Mouse (Mus musculus) neutrophil, adult 5-6 weeks (primary cell): Measurements from ENCODE around the gene Wipi1. TPM values are rescaled to one million over a fixed set of nuclear protein-coding genes. Genes with fewer than 3 reads are reported as not detected.

Source experiments
- ATAC-seq: fragments of 151-379, 151-347 bp; 2 replicates; pipeline ENCODE4 v1.8.0; 2017; ENCODE audit warnings: mild to moderate bottlenecking, moderate TSS enrichment; ENCODE audit not compliant: insufficient number of reproducible peaks, poor library complexity, low FRiP score, severe bottlenecking; ENCODE audit errors: extremely low read depth
- total RNA-seq: library from RNA; stranded (forward); fragments of 200-1000 nt; gene quantifications from 2 replicates; pipeline ENCODE4 v1.2.3, GENCODE M21; 2017

Gene Wipi1
- total RNA-seq, 1 experiment from 2014 or later, result 2.4 TPM

DNA sequence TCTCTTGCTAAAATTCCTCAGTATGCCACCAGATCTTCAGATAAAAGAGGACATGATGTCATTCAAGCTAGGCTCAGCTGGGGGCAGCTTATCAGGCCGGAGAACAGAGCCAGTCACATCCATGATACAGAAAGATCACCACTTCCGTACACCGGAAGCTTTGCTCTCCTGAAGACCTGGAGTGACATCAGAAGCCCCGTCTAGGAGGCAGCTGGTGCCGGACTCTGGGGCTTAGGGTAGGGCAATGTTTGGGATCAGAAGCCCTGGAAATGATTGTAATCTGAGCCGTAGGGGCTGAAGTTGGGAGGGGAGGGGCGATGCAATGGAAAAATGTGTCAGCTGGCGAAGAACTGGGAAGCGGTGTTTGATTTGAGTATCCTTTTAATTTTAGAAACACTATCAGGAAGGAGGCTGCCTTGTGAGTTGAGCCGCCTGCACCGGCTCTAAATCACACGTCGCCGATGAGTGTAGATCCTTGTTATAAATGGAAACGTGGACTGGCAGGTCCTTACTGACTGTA is 10.8 kb upstream of the Wipi1 start:
- no peak for ATAC-seq

DNA sequence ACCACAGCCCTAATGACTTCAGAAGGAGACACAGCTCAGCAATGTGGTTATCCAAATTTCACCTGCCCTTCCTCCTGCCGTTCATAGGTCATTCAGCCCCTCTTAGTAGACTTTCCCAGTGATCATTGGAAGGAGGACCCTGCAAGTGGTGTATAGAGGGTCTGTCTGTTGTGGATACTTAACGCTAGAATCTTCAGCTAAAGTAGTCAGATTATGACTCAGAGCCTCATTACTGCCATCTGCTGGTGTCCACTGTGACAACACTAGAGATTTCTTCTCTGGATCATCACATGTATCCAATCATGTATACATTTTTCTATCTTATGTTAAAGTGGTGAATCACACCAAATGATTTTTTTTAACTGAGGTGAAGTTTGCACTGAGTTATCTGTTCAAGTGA is 9.4 kb upstream of the Wipi1 start:
- peak; percentile 81 for ATAC-seq

DNA sequence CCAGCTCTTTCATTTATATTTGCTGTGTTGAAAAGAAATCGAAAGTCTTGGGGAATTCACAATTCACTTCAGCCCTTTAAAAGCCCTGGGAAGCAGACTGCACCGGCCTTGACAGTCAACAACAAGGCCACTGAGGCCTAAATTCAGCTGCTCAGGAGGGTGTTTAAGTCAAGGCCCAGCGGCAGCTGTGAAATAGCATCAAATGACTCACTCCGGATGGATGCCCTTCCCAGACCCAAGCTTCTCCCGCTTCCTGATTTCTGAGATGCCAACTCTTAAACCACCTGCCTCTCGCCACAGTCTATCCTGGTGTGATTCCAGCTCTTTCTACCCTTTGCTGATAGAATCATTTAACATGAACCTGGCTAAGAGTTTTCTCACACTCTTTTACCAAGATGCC is 8.6 kb upstream of the Wipi1 start:
- ATAC-seq, result no peak

DNA sequence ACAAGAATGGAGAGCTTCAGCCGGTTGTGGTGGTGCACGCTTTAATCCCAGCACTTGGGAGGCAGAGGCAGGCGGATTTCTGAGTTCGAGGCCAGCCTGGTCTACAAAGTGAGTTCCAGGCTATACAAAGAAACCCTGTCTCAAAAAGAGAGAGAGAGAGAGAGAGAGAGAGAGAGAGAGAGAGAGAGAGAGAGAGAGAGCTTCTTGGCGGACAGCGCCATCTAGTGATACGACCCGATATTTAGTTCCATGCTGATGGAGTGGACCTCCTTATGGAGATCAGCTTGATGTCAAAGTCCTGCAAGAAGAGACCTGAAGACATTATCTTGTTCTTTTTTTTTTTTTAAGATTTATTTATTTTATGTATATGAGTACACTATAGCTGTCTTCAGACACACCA is 7.3 kb upstream of the Wipi1 start:
- ATAC-seq, result peak; percentile 54

DNA sequence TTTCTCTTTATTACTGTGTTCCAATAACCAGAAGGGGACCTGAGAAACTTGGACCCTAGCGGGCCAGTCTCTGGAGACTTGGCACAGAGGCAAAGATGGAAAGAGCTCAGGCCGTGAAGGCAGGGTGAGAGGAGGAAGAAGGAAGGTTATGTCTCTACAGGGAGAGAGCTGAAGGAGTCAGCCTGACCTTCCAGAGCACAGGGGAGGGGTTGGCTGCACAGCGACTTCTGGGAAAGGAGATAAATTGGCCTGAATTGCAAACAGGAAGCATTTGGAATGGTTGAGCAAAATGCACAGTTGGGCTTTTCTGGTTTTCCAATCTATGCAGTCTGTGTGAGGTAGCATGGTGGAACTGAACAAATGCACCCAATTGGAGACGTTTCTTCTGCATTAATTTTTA is 5.0 kb upstream of the Wipi1 start:
- ATAC-seq, result no peak

DNA sequence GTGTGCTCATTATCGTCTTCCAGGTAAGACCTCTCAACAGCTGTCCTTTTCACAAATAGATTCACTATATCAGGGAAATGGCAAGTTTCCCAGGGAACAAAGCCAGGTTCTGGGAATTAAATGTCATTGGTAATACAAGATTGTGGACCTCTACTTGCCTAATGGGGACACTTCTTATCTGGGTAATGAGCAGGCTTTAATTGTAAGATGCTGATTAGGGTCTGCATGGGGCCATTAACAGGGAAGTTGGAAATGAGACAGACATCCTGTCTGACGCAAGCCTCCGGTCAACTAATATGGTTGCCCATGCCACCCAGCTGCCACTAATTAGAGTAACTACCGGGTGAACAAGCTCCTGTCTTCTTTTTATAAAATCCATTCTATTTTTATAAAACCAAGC is 4.6 kb upstream of the Wipi1 start:
- ATAC-seq, result no peak

DNA sequence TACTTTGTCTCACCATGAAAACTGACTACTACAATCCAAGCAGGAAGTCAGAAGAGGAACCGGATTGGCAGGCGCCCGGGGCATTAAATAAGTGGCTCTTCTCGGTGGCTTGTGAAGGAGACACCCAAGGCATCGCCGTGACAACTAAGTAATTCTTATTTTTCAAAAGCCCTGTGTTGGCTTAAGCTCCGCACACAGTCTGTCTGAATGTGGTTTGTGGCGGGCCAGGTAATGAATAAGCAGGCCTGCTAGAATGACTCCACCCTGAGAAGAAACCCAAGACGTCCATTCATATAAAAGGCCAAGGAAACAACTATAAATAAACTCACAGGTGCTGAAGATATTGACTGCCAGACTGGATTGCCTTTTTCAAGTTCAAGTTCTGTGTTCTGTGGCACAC is 3.5 kb upstream of the Wipi1 start:
- ATAC-seq, result no peak

DNA sequence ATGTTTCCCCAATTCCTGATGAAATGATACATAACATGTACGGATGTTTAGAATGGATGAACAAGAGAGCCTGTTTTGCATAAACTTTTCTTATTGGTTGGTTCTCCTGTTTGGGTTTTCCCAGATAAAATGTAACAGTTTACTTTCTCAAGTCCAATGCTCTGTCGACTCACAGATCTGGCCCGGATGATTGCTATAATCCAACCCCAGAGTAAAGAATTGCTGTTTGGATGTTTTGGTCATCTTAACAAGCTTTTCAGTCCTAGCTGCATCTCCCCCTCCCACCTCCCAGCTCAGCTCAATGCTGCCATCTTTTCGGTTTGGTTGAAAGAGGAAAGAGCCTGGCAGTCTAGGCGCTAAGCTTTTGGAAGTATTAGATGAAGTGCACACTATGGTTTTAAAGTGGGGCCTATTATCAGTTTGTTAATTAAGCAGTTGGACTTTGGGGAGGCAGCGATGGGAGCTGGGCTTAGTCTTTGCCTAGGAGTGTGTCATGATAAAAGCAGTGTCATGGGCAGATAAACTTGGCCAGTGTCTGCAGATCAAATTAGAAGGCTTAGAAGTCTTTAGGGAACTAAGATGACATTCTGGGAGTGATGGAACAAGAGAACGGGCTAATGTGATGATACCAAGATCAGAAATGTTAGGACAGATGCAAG is 1.2 kb upstream of the Wipi1 start:
- no peak for ATAC-seq

DNA sequence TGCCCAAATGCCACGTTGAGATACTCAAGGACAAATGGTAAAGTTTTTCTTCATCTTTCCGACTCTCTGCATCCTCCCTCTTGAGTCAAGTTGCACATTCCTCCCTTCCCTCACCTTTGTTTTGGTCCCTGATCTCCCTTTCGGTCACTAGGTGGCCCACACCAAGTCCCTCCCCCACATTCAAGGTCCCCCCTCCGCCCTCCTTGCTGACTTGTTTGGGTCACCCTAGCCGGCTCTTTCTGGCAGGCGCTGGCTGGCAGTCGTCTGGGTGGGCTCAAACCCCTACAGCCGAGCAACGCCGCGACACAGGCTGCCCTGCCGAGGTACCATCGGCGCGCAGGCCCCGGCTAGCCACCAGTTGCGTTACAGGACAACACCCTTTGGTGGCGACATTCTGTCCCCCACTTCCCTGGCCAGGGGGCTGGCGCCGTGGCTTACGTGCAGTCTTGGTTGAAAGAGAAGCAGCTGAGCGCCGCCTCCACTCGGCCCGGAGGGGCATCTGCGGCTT is 918 bp downstream of the Wipi1 start:
- ATAC-seq, result no peak

DNA sequence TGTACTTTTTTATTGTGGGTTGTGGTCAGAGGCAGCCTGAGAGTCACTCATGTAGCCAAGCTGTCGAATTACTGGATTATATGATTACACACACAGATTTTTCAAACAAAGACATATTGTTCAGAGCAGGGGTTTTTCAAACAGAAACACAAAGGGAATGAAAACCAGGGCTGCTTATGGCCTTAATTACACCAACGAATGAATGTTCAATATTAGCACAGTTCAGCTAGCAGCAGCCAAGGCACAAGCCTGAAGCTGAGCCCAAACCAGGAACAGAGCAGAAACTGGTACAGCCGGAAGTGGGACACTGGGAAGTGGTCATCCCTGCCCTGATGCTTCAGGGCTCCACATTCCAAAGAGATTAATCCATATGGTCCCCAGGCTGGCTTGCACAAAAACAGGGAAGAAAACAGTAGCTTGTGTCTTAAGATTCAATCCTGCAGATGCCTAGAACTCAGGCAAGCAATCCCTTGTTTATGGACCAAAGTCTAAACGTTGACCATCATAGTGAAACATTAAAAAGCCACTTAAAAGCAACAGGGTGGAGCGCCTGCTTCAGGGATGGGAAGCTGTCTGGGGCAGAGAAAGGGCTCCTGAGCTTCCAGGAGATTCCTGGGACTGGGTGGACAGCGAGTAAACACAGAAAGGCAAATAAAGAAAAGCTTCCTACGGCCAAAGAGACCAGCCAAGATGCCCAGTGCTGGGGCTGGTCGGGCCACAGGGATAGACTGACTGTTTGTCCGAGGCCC is 1.5 kb downstream of the Wipi1 start:
- ATAC-seq, result no peak

DNA sequence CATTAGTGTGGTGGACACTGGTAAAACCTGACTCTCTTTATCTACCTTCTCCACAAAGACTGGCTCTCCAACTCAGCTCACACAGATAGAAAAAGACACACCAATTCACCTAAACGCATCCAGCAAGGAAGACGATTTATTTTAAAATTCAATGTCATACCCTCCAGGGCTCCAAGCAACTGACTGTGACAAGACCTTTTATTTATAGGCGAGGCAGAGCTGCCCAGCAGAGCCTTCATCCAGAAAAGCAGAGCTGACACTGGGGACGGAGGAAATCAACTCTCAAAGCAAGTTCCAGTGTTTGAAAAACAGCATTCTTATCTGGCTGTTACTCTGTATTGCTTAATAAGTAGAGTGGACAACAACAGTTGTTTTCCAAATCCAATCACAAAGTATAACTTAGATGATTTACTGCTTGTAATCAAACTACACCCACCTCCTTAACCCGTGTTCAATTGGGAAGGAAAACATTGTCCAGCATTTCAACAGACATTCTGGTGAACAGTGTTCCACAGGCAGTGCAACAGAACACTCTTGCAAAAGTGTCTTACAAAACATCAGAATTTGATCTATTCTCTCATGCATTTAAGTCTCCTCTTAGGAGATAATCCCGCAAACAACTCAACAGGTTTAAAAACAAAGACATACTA is 2.7 kb downstream of the Wipi1 start:
- no peak for ATAC-seq

DNA sequence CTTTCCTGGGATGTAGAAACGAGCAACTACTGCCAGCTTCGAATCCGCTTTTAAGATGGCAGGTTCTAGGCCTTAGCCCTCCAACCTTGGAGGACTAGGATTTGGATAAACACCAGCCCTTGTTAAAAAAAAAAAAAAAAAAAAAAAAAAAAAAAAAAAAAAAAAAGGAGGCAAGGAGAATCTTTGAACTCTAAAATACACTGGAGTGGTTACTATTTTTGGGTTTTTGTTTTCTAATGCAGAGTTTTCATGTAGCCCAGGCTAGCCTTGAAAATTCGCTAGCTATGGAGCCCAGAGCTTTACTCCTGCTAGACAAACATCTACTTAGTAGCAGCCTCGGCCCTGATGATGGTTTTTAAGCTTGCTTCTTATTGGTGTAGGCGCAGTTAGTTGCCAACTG is 4.2 kb downstream of the Wipi1 start:
- ATAC-seq, result no peak

DNA sequence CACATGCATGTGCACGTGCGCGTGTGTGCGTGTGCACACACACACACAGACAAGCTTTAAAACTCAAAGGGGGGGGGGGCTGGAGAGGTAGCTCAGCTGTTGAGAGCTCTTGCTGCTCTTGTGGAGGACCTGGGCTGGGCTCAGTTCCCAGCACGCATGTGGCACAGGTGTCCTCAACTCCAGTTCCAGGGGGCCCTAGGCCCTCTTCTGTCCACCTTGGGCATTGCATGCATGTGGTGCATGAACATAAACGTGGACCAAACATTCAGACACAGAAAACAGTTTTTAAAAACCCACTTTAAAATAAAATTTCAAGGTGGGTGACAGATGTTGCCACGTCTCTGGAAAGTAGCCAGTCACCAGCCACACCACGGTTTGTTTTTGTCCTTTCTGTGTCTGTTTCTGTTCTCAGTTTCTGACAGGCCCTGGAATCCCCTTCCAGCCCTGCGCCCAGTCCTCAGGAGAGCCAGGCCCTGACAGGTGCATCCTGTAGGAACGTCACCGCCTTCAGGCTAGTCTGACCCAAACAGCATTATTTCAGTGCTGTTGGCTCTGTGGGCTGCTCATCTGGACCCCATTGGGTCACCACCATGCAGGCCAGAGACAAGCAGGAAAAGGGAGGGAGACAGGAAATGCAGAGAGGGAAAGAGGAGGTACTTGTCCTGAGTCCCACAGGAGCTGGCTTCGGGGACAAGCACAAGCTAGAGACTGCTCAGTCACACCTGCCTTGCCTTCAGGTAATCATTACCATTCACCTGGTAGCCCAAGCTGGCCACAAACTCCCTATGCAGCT is 12.8 kb downstream of the Wipi1 start:
- ATAC-seq, result no peak

DNA sequence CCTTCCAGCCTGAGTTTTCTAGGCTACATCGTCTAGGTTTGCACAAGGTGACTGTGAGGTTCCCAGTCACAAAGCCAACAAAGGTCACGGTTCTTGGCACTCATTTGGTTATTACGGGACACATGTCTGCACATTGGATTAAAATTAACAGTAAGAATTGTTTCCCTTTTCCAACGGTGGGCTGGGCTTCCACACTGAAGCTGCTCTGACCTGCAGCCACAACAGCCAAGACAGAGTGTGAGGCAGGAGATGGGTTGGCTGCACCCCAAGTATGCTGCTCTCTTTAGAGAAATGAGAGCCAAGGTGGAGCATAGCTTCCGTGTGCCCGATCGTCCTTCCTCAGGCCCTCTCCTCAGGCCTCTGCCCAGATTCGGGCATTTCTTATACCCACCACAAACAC is 17.0 kb downstream of the Wipi1 start:
- ATAC-seq, result no peak

DNA sequence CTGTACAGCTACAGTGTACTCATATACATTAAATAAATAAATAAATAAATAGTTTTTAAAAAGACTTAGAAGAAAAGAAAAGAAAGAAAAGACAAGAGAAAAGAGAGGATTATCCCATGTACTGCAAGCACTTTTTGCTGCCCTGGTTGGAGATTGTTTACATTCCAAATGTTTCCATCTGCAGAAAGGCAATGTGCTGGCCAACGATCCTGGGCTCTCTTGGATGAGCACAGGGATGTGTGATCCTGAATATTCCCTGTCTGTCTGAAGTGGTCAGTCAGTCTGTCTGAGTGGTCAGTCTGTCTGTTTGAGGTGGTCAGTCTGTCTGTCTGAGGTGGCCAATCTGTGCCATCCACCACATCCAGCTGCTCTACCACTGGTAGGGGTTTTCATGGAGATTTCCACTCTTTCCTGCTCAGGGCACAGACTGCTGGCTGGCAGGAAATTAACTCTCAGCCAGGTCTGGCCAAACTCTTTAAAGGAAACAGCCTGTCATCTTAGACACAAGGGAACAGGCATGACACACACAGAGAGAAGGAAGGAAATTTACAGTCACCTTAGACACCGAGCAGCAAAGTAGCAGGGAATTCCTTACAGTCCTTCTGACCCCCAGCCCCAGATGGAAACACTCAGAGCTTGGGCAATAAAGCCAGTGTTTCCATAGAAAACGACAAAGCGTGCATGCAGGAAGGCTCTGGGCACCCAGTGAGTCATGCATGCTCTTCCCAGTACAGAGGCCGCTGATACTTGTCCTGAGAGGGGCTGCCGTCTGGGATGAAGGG is 18.4 kb downstream of the Wipi1 start:
- no peak for ATAC-seq

DNA sequence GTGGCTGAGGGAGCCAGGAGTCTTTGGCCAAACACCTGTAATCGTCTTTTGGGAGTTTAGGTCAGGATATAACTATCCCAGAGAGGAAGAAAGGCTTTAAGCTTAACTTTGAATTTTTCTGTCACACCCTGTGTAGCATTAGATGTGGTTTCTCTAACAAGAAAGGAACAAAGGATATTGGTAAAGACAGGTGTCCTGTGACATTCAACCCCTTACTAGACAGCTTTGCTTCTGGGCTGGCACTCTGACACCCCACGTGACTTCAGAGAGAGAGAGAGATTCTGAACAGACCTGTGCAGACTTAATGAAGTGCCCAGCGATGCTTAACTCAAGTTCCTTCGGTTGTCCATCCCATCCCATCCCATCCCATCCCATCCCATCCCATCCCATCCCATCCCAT is 20.3 kb downstream of the Wipi1 start:
- ATAC-seq, result peak; percentile 23

DNA sequence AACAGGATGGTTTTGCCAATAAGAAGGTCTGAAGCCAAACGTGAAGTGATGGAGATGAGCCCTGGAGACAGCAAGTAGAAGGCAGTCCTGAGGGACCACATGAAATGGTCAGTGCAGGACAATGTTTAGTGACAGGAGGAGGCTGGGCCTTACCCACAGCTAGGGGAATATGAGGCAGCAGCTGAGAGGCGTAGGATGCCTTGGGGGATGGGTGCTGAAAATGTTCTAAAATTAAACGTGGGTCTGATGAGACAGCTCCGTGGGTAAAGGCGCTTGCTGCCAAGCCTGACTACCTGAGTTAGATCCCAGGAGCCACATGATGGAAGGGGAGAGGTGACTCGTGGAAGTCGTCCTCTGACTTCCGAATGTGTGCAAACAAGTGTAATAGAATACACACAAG is 21.8 kb downstream of the Wipi1 start:
- ATAC-seq, result no peak

DNA sequence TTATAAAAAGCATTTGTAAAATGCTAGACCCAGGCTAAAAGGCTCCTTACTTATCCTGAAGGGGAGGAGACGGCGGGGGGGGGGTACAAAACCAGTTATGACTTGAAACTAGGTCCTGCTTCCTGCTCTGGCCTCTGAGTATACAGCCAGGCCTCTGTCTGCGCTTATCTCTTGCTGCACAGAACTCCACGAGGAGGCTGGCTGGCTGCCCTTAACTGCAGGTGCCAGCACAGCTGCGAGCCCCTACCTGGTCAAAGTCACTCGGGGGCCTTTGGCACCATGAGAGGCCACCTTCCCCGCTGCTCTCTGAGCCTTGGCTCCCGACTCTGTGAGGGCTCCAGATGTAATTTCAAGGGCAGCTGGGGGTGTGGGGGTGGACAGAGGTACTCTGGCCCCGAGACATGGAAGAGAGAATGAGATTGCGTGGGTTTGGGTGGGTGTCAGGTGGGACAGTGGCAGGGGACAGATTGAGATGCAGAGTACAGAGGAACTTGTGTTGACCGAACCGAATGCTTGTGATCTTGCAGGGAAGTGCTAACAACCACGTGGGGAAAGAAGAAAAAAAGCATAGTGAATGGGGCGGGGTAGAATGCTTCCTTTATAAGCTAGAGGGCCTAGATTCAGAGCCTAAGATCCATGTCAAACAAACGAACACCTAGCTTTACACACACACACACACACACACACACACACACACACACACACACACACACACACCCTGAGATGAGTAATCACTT is 24.0 kb downstream of the Wipi1 start:
- no peak for ATAC-seq
